Mouse (Mus musculus): ENCODE data around the gene Nfx1.

Gene Nfx1

GRCm38 (mm10) chr4:40976651-40977050 lies 5.9 kb downstream of the Nfx1 start:
- no peak for DNase-seq

GRCm38 (mm10) chr4:40979430-40979829 lies 8.7 kb downstream of the Nfx1 start:
- DNase-seq, result no peak

- no peak for DNase-seq
These were observed 11.8 kb downstream of the Nfx1 start for GRCm38 (mm10) chr4:40982486-40982885.

- no peak for DNase-seq
These were observed 13.0 kb downstream of the Nfx1 start for GRCm38 (mm10) chr4:40983686-40984085.

GRCm38 (mm10) chr4:40989633-40990032 lies 18.9 kb downstream of the Nfx1 start:
- DNase-seq, result no peak

GRCm38 (mm10) chr4:40996302-40996701 lies 25.6 kb downstream of the Nfx1 start:
- no peak for DNase-seq

- no peak for DNase-seq
These were observed 27.2 kb downstream of the Nfx1 start for GRCm38 (mm10) chr4:40997916-40998315.

- no peak for DNase-seq
These were observed 29.6 kb downstream of the Nfx1 start for GRCm38 (mm10) chr4:41000271-41000670.

- no peak for DNase-seq
These were observed 30.3 kb downstream of the Nfx1 start for GRCm38 (mm10) chr4:41000842-41001639.

- DNase-seq, result no peak
These were observed 42.6 kb downstream of the Nfx1 start for GRCm38 (mm10) chr4:41013351-41013750.

- DNase-seq, result no peak
These were observed 45.1 kb downstream of the Nfx1 start for GRCm38 (mm10) chr4:41015798-41016197.

- DNase-seq, result no peak
These were observed 50.4 kb downstream of the Nfx1 start for GRCm38 (mm10) chr4:41021094-41021493.

GRCm38 (mm10) chr4:41026086-41026787 lies 55.5 kb downstream of the Nfx1 start:
- DNase-seq, result no peak

GRCm38 (mm10) chr4:41027872-41028271 lies 57.2 kb downstream of the Nfx1 start:
- no peak for DNase-seq

- no peak for DNase-seq
These were observed 57.6 kb downstream of the Nfx1 start for GRCm38 (mm10) chr4:41028272-41028671.

- no peak for DNase-seq
These were observed 58.7 kb downstream of the Nfx1 start for GRCm38 (mm10) chr4:41029372-41029771.

GRCm38 (mm10) chr4:41031242-41031641 lies 60.5 kb downstream of the Nfx1 start:
- no peak for DNase-seq

GRCm38 (mm10) chr4:41037942-41038341 lies 67.2 kb downstream of the Nfx1 start:
- no peak for DNase-seq

- no peak for DNase-seq
These were observed 70.3 kb downstream of the Nfx1 start for GRCm38 (mm10) chr4:41040983-41041382.

GRCm38 (mm10) chr4:41042880-41043279 lies 72.2 kb downstream of the Nfx1 start:
- no peak for DNase-seq

GRCm38 (mm10) chr4:41043961-41044360 lies 73.3 kb downstream of the Nfx1 start:
- DNase-seq, result no peak

- DNase-seq, result no peak
These were observed 74.6 kb downstream of the Nfx1 start for GRCm38 (mm10) chr4:41045288-41045687.

- DNase-seq, result no peak
These were observed 75.6 kb downstream of the Nfx1 start for GRCm38 (mm10) chr4:41046254-41046795.

Measured in cerebellum, adult 11 months (tissue).